Mouse (Mus musculus): Measurements from ENCODE around the gene Slc26a8. TPM values are rescaled to one million over a fixed set of nuclear protein-coding genes. Genes with fewer than 3 reads are reported as not detected.
A peak's percentile ranks its signal among the peaks of the same experiment; 100 is the strongest.

Gene Slc26a8
- total RNA-seq, 1 experiment, result 1.1 TPM

GRCm38 (mm10) chr17:28621381-28622299 lies 68.4 kb downstream of the Slc26a8 start:
- peak overlapping the region; percentile 70 for H3K27ac ChIP-seq (ENCODE audit: insufficient read depth, low read depth, low read length, poor library complexity, severe bottlenecking)
- H3K9ac ChIP-seq (ENCODE audit: insufficient read depth, low read depth, low read length, poor library complexity, severe bottlenecking), result peak overlapping the region; percentile 85
- peaks cover 12% of the 10 kb centered on the region for H3K36me3 ChIP-seq (ENCODE audit: control insufficient read depth, insufficient read depth, low read length, poor library complexity, severe bottlenecking)
- peak overlapping the region; percentile 82 to 86 for H3K4me3 ChIP-seq (ENCODE audit: insufficient read depth in 1 of 2, low read depth in 1 of 2, low read length in 2 of 2, poor library complexity in 1 of 2, severe bottlenecking in 1 of 2)
- in situ Hi-C loops (cut with MboI; ENCODE audit: low sequenced_read_pairs in 2 of 2, unreplicated experiment in 2 of 2), result no loop called here
- H3K4me1 ChIP-seq (ENCODE audit: control insufficient read depth in 2 of 2, insufficient read depth in 2 of 2, low read length in 2 of 2, poor library complexity in 1 of 2), result peaks cover 6 to 10% of the 10 kb centered on the region in 2 experiments; a peak in 3 of 4 replicates
- TF ChIP-seq HCFC1 (IDR thresholded peaks at IDR 0.05; ENCODE audit: borderline replicate concordance, insufficient read depth, low read length) (no peak), ZNF384 (IDR thresholded peaks at IDR 0.05; ENCODE audit: low read depth, low read length) (no peak), MAFK (IDR thresholded peaks at IDR 0.05; ENCODE audit: insufficient read depth, low read depth, low read length) (no peak), CHD2 (IDR thresholded peaks at IDR 0.05; ENCODE audit: low read depth, low read length) (no peak), ZC3H11A (IDR thresholded peaks at IDR 0.05; ENCODE audit: borderline replicate concordance, low read depth, low read length) (no peak)
- DNase-seq (ENCODE audit: low read depth, low spot score), result no peak
- no peaks in the 10 kb centered on the region for H3K9me3 ChIP-seq (ENCODE audit: control insufficient read depth, insufficient read depth, low read depth, low read length)

DNA sequence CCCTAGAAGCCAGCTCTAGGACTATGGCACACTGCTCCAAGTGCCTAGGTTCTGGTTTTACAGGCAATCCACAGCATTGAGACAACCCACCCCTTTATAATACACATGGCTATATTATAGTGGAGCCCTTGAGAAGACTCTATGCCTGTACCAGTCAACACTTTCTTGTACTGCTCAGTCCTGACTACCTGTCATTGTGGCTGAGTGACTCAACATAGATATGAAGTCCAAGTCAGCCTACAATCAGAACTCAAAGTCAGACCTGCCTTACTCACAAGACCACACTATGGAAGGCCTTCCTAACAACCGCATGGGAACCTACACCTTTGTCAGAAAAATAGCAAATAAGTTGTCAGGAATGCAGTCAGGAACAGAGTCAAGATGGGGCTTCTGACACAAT lies 71.3 kb downstream of the Slc26a8 start:
- no peak for DNase-seq (ENCODE audit: low read depth, low spot score)
- TF ChIP-seq HCFC1 (IDR thresholded peaks at IDR 0.05; ENCODE audit: borderline replicate concordance, insufficient read depth, low read length) (no peak), ZNF384 (IDR thresholded peaks at IDR 0.05; ENCODE audit: low read depth, low read length) (no peak), MAFK (IDR thresholded peaks at IDR 0.05; ENCODE audit: insufficient read depth, low read depth, low read length) (no peak), CHD2 (IDR thresholded peaks at IDR 0.05; ENCODE audit: low read depth, low read length) (no peak), ZC3H11A (IDR thresholded peaks at IDR 0.05; ENCODE audit: borderline replicate concordance, low read depth, low read length) (no peak)
- Histone ChIP-seq H3K4me1 (ENCODE audit: control insufficient read depth in 2 of 2, insufficient read depth in 2 of 2, low read length in 2 of 2, poor library complexity in 1 of 2) (peaks cover 3 to 6% of the 10 kb centered on the region in 2 experiments; a peak in 3 of 4 replicates), H3K9me3 (ENCODE audit: control insufficient read depth, insufficient read depth, low read depth, low read length) (no peaks in the 10 kb centered on the region), H3K9ac (ENCODE audit: insufficient read depth, low read depth, low read length, poor library complexity, severe bottlenecking) (no peak overlapping the region), H3K4me3 (ENCODE audit: insufficient read depth in 1 of 2, low read depth in 1 of 2, low read length in 2 of 2, poor library complexity in 1 of 2, severe bottlenecking in 1 of 2) (no peak overlapping the region), H3K36me3 (ENCODE audit: control insufficient read depth, insufficient read depth, low read length, poor library complexity, severe bottlenecking) (peaks cover 20% of the 10 kb centered on the region), H3K27ac (ENCODE audit: insufficient read depth, low read depth, low read length, poor library complexity, severe bottlenecking) (no peak overlapping the region)
- in situ Hi-C loops (cut with MboI; ENCODE audit: low sequenced_read_pairs in 2 of 2, unreplicated experiment in 2 of 2), result no loop called here

DNA sequence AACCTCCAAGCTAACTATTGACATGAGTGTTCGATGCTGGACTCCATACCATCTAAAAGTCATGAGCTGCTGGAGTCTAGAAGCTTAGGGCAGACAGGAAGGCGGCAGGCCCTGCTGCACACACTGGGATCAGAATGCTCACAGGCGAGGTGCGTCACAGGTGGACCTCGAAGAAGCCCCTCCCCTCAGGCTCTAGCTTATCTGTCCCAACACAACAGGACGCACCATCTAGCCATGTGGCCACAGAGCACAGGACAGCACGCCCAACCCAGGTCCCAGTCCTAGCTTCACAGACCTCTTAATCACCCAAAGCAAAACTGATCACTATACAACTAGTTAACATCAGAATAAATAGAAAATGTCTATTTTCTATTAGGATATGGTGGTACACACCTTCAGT lies 71.9 kb downstream of the Slc26a8 start:
- H3K4me3 ChIP-seq (ENCODE audit: insufficient read depth in 1 of 2, low read depth in 1 of 2, low read length in 2 of 2, poor library complexity in 1 of 2, severe bottlenecking in 1 of 2), result no peak overlapping the region
- no peak overlapping the region for H3K9ac ChIP-seq (ENCODE audit: insufficient read depth, low read depth, low read length, poor library complexity, severe bottlenecking)
- H3K9me3 ChIP-seq (ENCODE audit: control insufficient read depth, insufficient read depth, low read depth, low read length), result no peaks in the 10 kb centered on the region
- no peak overlapping the region for H3K27ac ChIP-seq (ENCODE audit: insufficient read depth, low read depth, low read length, poor library complexity, severe bottlenecking)
- peaks cover 23% of the 10 kb centered on the region for H3K36me3 ChIP-seq (ENCODE audit: control insufficient read depth, insufficient read depth, low read length, poor library complexity, severe bottlenecking)
- in situ Hi-C loops (cut with MboI; ENCODE audit: low sequenced_read_pairs in 2 of 2, unreplicated experiment in 2 of 2), result no loop called here
- peaks cover 3 to 6% of the 10 kb centered on the region in 2 experiments; a peak in 3 of 4 replicates for H3K4me1 ChIP-seq (ENCODE audit: control insufficient read depth in 2 of 2, insufficient read depth in 2 of 2, low read length in 2 of 2, poor library complexity in 1 of 2)
- no peak for DNase-seq (ENCODE audit: low read depth, low spot score)
- no peak for TF ChIP-seq ZNF384 (IDR thresholded peaks at IDR 0.05; ENCODE audit: low read depth, low read length)
- no peak for TF ChIP-seq ZC3H11A (IDR thresholded peaks at IDR 0.05; ENCODE audit: borderline replicate concordance, low read depth, low read length)
- no peak for TF ChIP-seq MAFK (IDR thresholded peaks at IDR 0.05; ENCODE audit: insufficient read depth, low read depth, low read length)
- TF ChIP-seq CHD2 (IDR thresholded peaks at IDR 0.05; ENCODE audit: low read depth, low read length), result no peak
- TF ChIP-seq HCFC1 (IDR thresholded peaks at IDR 0.05; ENCODE audit: borderline replicate concordance, insufficient read depth, low read length), result no peak

- no peak overlapping the region for H3K27ac ChIP-seq (ENCODE audit: insufficient read depth, low read depth, low read length, poor library complexity, severe bottlenecking)
- H3K9me3 ChIP-seq (ENCODE audit: control insufficient read depth, insufficient read depth, low read depth, low read length), result no peaks in the 10 kb centered on the region
- peaks cover 3 to 5% of the 10 kb centered on the region in 2 experiments; a peak in 3 of 4 replicates for H3K4me1 ChIP-seq (ENCODE audit: control insufficient read depth in 2 of 2, insufficient read depth in 2 of 2, low read length in 2 of 2, poor library complexity in 1 of 2)
- TF ChIP-seq HCFC1 (IDR thresholded peaks at IDR 0.05; ENCODE audit: borderline replicate concordance, insufficient read depth, low read length) (no peak), ZC3H11A (IDR thresholded peaks at IDR 0.05; ENCODE audit: borderline replicate concordance, low read depth, low read length) (no peak), ZNF384 (IDR thresholded peaks at IDR 0.05; ENCODE audit: low read depth, low read length) (no peak), MAFK (IDR thresholded peaks at IDR 0.05; ENCODE audit: insufficient read depth, low read depth, low read length) (no peak), CHD2 (IDR thresholded peaks at IDR 0.05; ENCODE audit: low read depth, low read length) (no peak)
- no peak overlapping the region for H3K4me3 ChIP-seq (ENCODE audit: insufficient read depth in 1 of 2, low read depth in 1 of 2, low read length in 2 of 2, poor library complexity in 1 of 2, severe bottlenecking in 1 of 2)
- H3K9ac ChIP-seq (ENCODE audit: insufficient read depth, low read depth, low read length, poor library complexity, severe bottlenecking), result no peak overlapping the region
- H3K36me3 ChIP-seq (ENCODE audit: control insufficient read depth, insufficient read depth, low read length, poor library complexity, severe bottlenecking), result peaks cover 23% of the 10 kb centered on the region
- DNase-seq (ENCODE audit: low read depth, low spot score), result no peak
- in situ Hi-C loops (cut with MboI; ENCODE audit: low sequenced_read_pairs in 2 of 2, unreplicated experiment in 2 of 2), result no loop called here
These were observed 72.4 kb downstream of the Slc26a8 start for GRCm38 (mm10) chr17:28617636-28618035.

Data from ES-E14 (cell line).